Mouse (Mus musculus) midbrain, embryonic 14.5 days (tissue): ENCODE data around the gene Exosc7. TPM values are rescaled to one million over a fixed set of nuclear protein-coding genes. Genes with fewer than 3 reads are reported as not detected.

ENCODE experiments used
- polyA plus RNA-seq: library from polyadenylated mRNA; unstranded; fragments of >200 nt; fragmentation: Nextera tagmentation; extraction: Ambion mirVana; gene quantifications from 2 replicates; pipeline ENCODE4 v1.2.1, GENCODE M21; 2014

Gene Exosc7
- polyA plus RNA-seq, 1 experiment from 2014 or later: 81.4 TPM

Other genes starting within 250 kb of the Exosc7 start
- 71.5 and 112 TPM in 2 replicates for gene Zfp445, start 247.2 kb upstream of the Exosc7 start, polyA plus RNA-seq
- 2.1 and 2.7 TPM in 2 replicates for gene Zkscan7, start 227.5 kb upstream of the Exosc7 start, polyA plus RNA-seq
- 19.2 and 25.4 TPM in 2 replicates for gene Zfp105, start 190.1 kb upstream of the Exosc7 start, polyA plus RNA-seq
- gene 1110059G10Rik, start 162.2 kb upstream of the Exosc7 start, polyA plus RNA-seq: 36.5 and 37.7 TPM in 2 replicates
- gene Kif15, start 162.2 kb upstream of the Exosc7 start, polyA plus RNA-seq: 8.0 and 13.6 TPM in 2 replicates
- gene Tmem42, start 91.9 kb upstream of the Exosc7 start, polyA plus RNA-seq: 27.4 and 35.3 TPM in 2 replicates
- gene Tgm4, start 78.5 kb upstream of the Exosc7 start, polyA plus RNA-seq: 0.39 and 0.91 TPM in 2 replicates
- 63.3 and 64.8 TPM in 2 replicates for gene Zdhhc3, start within 50 bp of the Exosc7 start, polyA plus RNA-seq
- 0.51 and 0.53 TPM in 2 replicates for gene Clec3b, start 37.7 kb downstream of the Exosc7 start, polyA plus RNA-seq
- gene Cdcp1, start 102.8 kb downstream of the Exosc7 start, polyA plus RNA-seq: not detected in 2 replicates
- gene Tmem158, start 147.5 kb downstream of the Exosc7 start, polyA plus RNA-seq: 26.6 and 41.2 TPM in 2 replicates